In the genomic region with DNA sequence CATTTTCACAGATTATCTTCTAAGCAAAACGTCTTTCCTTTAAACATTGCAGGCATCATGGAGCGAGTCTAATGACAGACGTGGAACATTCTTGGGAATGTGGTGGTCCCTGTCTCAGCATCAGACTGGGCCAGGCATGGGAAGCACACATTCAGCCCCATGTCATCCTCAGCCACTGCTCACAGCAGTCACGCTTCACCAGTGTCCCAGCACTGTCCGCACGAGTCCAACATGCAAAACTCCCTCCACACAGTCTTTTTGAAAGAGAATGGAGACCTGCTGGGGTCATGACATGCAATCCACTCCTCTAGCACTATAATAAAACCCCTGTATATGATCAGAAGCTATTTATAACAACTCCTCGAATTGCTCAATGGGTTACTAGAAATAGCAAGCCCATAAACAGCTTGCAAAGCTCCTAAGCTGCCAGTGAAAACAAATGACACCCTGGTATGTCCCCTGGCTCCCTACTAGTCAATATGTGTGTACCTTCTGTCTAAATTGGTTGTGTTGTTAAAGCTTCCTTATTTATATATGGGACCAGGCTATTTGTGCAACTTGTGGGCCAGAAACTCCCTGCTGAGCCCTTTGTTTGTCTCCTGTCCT, we compare ENCODE assay signal across 19 mouse cellular contexts.
DNase-seq lines count a peak whose midpoint lies in the region; ATAC-seq and TF ChIP-seq lines count a peak whose summit lies in the region.
"Had no signal": no experiment of that assay in that cellular context is flagged by ENCODE, and none has a peak within 500 bp of the region (broad histone marks: within the 10 kb centered on the region; RNA-seq: fewer than 3 reads in every experiment).

No protein-coding gene starts in this region.

- peak; percentile 88 for DNase-seq in heart, adult 11 months
- DNase-seq in heart, postnatal 25 days (ENCODE audit: low spot score) = no peak
- no peak for DNase-seq in kidney, postnatal 0 days (ENCODE audit: low spot score)
- no peak for DNase-seq in kidney, adult 9 months
- no peak for DNase-seq in left cerebral cortex, adult 11 months (ENCODE audit: low spot score)
- DNase-seq in ovary, adult 18-20 months (ENCODE audit: low spot score) = no peak
- DNase-seq: cerebellum, adult 8-10 months; gastrocnemius, postnatal 25 days; kidney, postnatal 4 days; liver, embryonic 13.5 days; lung, postnatal 10 days; midbrain, embryonic 14.5 days; retina, postnatal 1 day had no signal

- 33% methylated on average over 7 of the region's 7 CpGs for WGBS in kidney, postnatal 0 days
- 30% methylated on average over 7 of the region's 7 CpGs for WGBS in heart, embryonic 16.5 days

- H3K27ac ChIP-seq in kidney, postnatal 0 days = 0 out of 2 replicates have a peak overlapping the region, but pooled peaks have one; percentile 11
- peak overlapping the region; percentile 83 for H3K27ac ChIP-seq in brown adipose tissue, adult 24 weeks (replicated peaks; ENCODE audit: low read depth, low read length)
- peak overlapping the region; percentile 92 for H3K27ac ChIP-seq in heart, embryonic 16.5 days (ENCODE audit: low read length)
- H3K27ac ChIP-seq: forebrain, embryonic 12.5 days; limb, embryonic 13.5 days; liver, embryonic 13.5 days had no signal

- H3K9me3 ChIP-seq in kidney, postnatal 0 days (replicated peaks; ENCODE audit: low read length) = no peaks in the 10 kb centered on the region
- no peaks in the 10 kb centered on the region for H3K9me3 ChIP-seq in heart, embryonic 16.5 days (replicated peaks; ENCODE audit: control insufficient read depth, low read length)
- H3K9me3 ChIP-seq: forebrain, embryonic 12.5 days; limb, embryonic 13.5 days; liver, embryonic 13.5 days had no signal

- H3K4me1 ChIP-seq in kidney, postnatal 0 days (replicated peaks; ENCODE audit: insufficient read depth, low read length) = peaks cover 11% of the 10 kb centered on the region; the same call in 1 of the 2 replicates
- H3K4me1 ChIP-seq in brown adipose tissue, adult 24 weeks (ENCODE audit: control insufficient read depth, insufficient read depth, insufficient read length, low read length) = peaks cover 23% of the 10 kb centered on the region
- H3K4me1 ChIP-seq in heart, embryonic 16.5 days (ENCODE audit: control insufficient read depth, insufficient read depth, low read length) = peaks cover 18% of the 10 kb centered on the region
- H3K4me1 ChIP-seq: forebrain, embryonic 12.5 days; liver, embryonic 13.5 days had no signal

- no peaks in the 10 kb centered on the region for H3K27me3 ChIP-seq in kidney, postnatal 0 days (ENCODE audit: insufficient read depth, low read length)
- no peaks in the 10 kb centered on the region for H3K27me3 ChIP-seq in heart, embryonic 16.5 days (ENCODE audit: control insufficient read depth, insufficient read depth, low read length)
- H3K27me3 ChIP-seq: forebrain, embryonic 12.5 days; limb, embryonic 13.5 days; liver, embryonic 13.5 days had no signal

- no peak overlapping the region for H3K4me3 ChIP-seq in kidney, postnatal 0 days (replicated peaks; ENCODE audit: low read depth, low read length)
- no peak overlapping the region for H3K4me3 ChIP-seq in brown adipose tissue, adult 24 weeks (ENCODE audit: insufficient read depth, low read depth, low read length)
- H3K4me3 ChIP-seq in heart, embryonic 16.5 days (ENCODE audit: low read length) = no peak overlapping the region
- H3K4me3 ChIP-seq: forebrain, embryonic 12.5 days; limb, embryonic 13.5 days; liver, embryonic 13.5 days had no signal

- H3K4me2 ChIP-seq in kidney, postnatal 0 days (ENCODE audit: low read length) = no peak overlapping the region
- peak overlapping the region; percentile 54 for H3K4me2 ChIP-seq in heart, embryonic 16.5 days (ENCODE audit: low read depth, low read length)
- H3K4me2 ChIP-seq: forebrain, embryonic 12.5 days; limb, embryonic 13.5 days; liver, embryonic 13.5 days had no signal

- ATAC-seq in kidney, postnatal 0 days (replicated peaks; ENCODE audit: low FRiP score, low read depth) = 0 out of 2 replicates have a peak, but pooled peaks have one; percentile 61
- peak; percentile 64 for ATAC-seq in heart, embryonic 16.5 days (replicated peaks; ENCODE audit: extremely low read depth, insufficient read depth, low FRiP score)
- ATAC-seq: hindbrain, embryonic 16.5 days; intestine, embryonic 16.5 days had no signal

- intact Hi-C loops in heart, postnatal 25 days (cut with DNase I) = loop anchor here (5.0 kb wide), 1 partner anchor 35 kb away; no protein-coding TSS in a partner anchor

- no peak for TF ChIP-seq CTCF in kidney, postnatal 0 days (IDR thresholded peaks at IDR 0.05; ENCODE audit: low read depth)

- H3K36me3 ChIP-seq in kidney, postnatal 0 days (ENCODE audit: insufficient read depth, low read length) = no peaks in the 10 kb centered on the region
- H3K36me3 ChIP-seq in heart, embryonic 16.5 days (ENCODE audit: control insufficient read depth, insufficient read depth) = no peaks in the 10 kb centered on the region
- H3K36me3 ChIP-seq: forebrain, embryonic 12.5 days; limb, embryonic 13.5 days; liver, embryonic 13.5 days had no signal

- no peak overlapping the region for H3K9ac ChIP-seq in kidney, postnatal 0 days (ENCODE audit: low read depth, low read length)
- H3K9ac ChIP-seq in heart, embryonic 16.5 days (ENCODE audit: low read length) = peak overlapping the region; percentile 56
- H3K9ac ChIP-seq: forebrain, embryonic 12.5 days; limb, embryonic 13.5 days; liver, embryonic 13.5 days had no signal

Comparison
In these comparisons a context has a peak if more than half of its experiments do, and no peak if none do; other contexts are left out.
1. H3K27ac ChIP-seq: peak in every context shown above with its lines; median percentile 92 in heart, embryonic 16.5 days; 83 in brown adipose tissue, adult 24 weeks; 11 in kidney, postnatal 0 days.